Mouse (Mus musculus) right cerebral cortex, postnatal 36 days (tissue): ENCODE results near the gene Gm5936.
A peak's percentile ranks its signal among the peaks of the same experiment; 100 is the strongest.
"Not testable (repeated sequence)": the region's sequence is repeated elsewhere in the genome, so short reads cannot be mapped to it uniquely, and the experiment has no call there.

Source experiments
- DNase-seq, 2 experiments: peaks; one replicate each; pipeline ENCODE4 v3.0.0; 2022; ENCODE audit warnings: low spot score in 2 of 2, mixed read lengths in 1 of 2

The Gm5936 gene

GRCm38 (mm10) chrX:74836842-74837522 is at the start of gene Gm5936:
TSS of gene Gm5936 (plus strand) at chrX:74837196.
- DNase-seq = peak in 1 of 2 experiments; percentile 67

- not testable (repeated sequence) for DNase-seq
Measured at GRCm38 (mm10) chrX:74856104-74856503, 19.1 kb downstream of the Gm5936 start.

- peak; percentile 2 to 15 for DNase-seq
Measured at GRCm38 (mm10) chrX:74880123-74880522, 43.1 kb downstream of the Gm5936 start.
